Mouse (Mus musculus) right cerebral cortex, postnatal 10 days (tissue): ENCODE measurements around the gene Pcolce.
A peak's percentile ranks its signal among the peaks of the same experiment; 100 is the strongest.
"Not testable (repeated sequence)": the region's sequence is repeated elsewhere in the genome, so short reads cannot be mapped to it uniquely, and the experiment has no call there.

Experiments
- DNase-seq, 2 experiments: peaks; one replicate each; pipeline ENCODE4 v3.0.0; 2021; ENCODE audit warnings: low spot score in 2 of 2

The Pcolce gene

DNA sequence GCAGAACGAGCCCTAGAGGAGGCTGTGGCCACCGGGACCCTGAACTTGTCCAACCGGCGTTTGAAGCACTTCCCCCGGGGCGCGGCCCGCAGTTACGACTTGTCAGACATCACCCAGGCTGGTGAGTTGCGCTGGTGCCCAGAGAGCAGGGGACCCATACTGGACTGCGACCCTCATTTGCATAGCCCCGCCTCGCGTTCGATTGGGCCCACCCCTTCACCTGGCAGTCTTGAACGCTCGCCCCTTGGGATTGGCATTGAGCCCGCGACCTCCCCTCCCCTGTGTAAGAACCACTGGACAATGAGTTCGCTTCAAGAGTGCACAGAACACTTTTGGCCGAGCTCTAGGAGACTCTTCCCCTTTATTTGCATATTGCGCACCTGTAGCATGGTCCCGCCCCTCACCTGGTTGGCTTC lies 15.7 kb upstream of the Pcolce start:
- no peak for DNase-seq

DNA sequence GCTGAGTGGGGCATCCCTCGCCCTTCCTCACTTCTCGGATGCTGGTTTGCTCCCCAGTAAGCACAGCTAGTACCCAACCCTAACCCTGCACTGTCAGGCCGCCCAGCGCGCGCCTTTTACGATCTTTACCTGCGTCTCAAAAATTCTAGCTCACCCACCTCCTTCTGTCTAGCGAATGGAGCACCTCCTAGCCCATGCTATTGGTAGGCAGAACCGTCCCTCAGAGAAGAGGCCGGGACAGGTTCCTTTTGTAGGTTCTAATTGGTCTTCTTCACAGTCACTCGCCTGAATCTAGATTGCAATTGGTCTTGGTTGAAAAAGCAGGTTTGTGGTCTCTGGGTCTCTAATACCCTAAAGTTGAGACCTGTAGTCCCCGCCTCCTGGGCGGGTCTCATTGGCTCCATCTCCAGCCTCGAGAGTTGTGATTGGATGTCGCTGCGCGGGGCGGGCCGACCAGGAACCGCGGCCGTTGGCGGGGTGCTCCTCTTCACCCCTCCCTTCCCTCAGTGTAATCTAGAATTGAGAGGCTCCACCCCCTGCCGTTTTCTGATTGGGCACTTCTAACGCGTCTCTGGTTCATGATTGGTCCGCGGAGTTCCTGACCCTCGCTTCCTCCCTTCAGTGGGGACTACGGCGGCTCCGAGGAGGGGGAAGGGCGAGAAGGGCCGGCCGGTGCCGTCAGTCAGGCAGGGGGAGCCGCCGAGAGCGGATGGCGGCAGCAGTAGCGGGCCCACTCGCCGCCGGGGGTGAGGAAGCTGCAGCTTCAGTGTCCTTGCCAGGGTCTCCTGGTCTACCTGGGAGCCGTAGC lies 15.1 kb upstream of the Pcolce start, which contains the start of the genes Fbxo24, Lrch4 and Gm20605:
TSS of gene Fbxo24 (minus strand) at position 505 of the 808 bp plus-strand sequence.
TSS of gene Lrch4 (plus strand) at position 624 of the 808 bp plus-strand sequence.
TSS of gene Gm20605 (plus strand) at position 678 of the 808 bp plus-strand sequence.
- DNase-seq: peak; percentile 99 to 100

DNA sequence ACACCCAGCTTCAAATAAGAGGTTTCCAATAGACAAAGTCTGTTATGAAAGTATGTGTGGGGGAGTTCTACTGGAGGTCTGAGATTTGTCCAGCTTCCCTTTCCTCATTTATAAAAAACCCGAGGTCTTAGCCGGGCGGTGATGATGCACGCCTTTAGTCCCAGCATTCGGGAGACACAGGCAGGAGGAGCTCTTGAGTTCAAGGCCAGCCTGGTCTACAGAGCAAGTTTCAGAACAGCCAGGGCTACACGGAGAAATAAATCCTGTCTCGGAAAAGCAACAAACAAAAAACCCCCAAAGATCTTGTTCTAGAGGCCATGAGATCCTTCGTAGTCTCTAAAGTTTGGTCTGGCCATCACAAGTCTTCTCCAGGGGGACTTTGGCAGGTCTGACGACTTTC lies 14.4 kb upstream of the Pcolce start:
- no peak for DNase-seq

DNA sequence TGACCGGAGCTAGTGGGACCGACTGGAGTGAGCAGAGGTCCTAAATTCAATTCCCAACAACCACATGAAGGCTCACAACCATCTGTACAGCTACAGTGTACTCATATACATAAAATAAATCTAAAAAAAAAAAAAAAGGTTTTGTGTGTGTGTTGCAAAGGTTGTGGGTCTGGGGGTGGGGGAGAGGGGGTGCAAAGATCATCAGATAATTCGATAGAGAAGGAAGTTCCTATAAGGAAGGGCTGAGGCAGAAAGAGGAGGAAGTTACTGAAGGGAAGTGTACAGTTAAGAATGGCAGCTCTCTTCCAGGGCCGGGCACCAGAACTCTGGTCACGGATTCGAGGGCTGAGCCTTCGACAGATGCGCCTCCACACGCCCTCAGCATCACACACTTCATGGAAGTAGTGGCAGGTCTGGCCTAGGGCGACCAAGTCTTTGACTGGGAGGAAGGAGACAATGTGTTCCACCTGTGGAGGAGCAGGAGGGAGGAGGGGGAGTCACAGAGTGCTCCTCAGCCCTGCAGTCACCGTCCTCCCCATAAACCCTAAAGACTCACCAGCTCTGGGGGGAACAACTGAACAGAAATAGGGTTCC lies 10.4 kb upstream of the Pcolce start:
- no peak for DNase-seq

DNA sequence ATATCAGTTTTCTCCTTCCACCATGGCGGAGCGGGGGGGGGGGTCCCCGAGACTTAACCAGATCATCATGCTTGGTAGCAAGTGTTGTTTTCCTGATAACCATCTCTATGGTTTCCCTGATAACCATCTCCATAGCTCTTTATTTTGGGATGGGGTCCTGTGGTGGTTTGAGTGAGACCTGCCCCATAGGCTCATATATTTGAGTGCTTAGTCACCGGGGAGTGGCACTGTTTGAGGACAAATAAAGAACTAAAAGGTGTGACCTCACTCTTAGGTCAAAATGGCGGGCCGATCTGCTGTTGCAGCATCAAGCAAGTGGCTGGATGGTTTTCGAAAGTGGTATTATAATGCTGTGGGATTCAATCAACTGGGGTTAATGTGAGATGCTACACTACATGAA lies 1.8 kb upstream of the Pcolce start:
- DNase-seq: no peak

DNA sequence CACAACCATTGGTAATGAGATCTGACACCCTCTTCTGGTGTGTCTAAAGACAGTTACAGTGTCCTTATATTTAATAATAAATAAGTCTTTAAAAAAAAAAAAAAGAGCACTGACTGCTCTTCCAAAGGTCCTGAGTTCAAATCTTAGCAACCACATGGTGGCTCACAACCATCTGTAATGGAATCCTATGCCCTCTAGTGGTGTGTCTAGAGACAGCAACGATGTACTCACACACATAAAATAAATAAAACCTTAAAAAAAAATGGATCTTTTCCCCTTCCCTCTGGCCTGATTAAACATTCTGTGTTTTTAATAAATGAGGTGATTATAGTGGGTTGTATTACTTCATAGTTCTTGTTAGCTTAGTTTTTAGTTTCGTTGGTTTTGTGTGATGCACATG lies 1.3 kb upstream of the Pcolce start:
- not testable (repeated sequence) for DNase-seq

DNA sequence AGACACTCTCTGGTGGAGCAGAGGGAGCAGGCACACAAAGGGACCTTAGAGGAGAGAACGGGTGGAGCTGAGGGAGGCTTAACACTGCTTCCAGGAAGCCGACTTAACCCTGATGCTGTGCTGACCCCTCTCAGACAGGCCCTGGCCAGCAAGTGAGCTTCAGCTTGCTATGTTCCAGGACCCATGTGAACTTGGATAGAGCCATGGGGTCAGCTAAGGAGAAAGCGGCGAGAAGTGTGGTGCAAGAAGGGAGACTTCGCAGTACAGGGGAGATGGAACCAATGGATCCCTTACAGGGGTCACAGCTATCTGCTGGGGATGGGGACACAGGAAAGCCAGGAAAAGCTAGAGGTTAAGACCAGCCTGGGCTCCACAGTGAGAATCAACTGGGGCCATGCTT lies 508 bp downstream of the Pcolce start:
- DNase-seq: no peak

DNA sequence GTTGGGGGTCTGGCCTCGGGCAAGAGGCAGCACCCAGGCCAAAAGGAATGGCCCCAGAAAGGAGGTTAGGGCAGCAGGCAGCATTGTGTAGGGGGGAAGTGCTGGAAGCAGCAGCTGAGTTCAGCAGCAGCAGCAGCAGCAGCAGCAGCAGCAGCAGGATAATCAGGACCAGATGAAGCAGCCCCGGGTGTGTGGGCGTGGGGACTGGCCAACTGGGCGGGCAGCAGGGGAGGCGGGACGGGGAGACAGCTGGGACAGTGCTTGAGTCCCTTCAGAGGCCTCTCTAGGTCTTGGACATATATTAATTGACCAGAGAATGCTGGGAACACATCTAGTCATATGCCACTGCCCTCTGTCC lies 2.4 kb downstream of the Pcolce start:
- DNase-seq: no peak

DNA sequence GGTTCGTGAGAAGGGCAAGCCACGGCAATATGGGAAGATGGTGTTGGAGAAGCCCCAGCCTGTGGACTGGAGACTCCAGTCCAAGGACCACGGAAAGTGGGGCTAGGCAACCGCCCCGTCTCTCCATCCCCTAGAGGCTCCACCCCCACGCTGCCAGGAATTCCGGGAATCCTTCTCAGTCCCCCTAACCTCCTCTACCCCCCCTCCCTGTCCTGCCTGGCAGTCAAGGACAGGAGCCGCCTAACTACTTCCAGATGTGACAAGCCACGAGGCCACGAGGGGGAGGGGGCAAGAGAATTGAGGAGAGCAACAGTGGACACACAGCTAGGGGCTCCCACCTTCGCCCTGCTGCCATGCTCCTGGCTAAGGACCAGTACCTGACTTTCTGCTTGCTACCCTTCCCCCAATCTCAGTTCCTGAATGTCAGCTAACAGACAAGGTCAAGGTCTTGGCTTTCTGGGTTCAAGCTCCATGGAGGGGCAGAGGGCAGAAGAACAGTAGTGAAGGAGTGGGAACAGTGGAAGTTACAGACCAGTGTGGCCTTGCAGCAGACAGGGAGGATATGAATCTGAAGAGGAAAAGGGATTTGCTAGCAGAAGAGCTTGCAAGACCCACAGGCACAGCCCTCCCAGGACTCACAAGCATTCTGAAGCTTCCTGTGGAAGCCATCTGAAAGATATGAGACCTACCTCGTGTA lies 2.9 kb downstream of the Pcolce start:
- DNase-seq: no peak

DNA sequence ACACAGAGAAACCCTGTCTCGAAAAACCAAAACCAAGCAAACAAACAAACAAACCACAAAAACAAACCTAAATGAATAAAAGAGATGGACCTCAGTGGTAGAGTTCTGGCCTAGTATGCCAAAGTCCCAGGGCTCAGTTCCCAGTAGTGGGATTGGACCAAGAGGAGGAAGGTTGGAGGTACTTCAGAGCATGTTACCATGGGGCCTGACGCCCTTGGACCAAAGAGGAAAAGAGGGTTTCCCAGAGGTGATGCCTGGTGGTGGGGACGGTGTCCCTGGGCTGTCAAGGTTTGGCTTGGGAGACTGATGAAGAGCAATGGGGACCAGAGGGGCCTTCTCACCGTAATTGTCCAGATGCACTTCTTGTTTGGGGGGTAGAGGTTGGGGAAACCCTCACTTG lies 3.5 kb downstream of the Pcolce start:
- no peak for DNase-seq

DNA sequence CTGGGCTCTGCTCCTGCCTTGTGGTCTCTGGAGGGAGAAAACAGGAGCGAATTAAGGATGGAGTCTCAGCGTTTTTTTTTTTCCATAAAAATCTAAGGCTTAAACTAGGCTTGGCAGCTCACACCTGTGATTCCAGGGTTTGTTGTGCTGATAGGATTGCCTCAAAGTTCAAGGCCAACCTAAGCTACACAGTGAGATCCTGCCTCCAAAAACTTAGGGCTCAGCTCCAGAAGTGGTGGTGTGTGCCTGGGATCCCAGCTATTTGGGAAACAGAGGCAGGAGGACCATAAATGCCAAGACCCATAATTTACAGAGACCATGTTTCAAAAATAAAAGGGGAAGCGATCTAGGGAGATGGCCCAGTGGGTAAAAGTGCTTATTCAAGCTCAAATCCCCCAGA lies 4.3 kb downstream of the Pcolce start:
- DNase-seq: no peak

DNA sequence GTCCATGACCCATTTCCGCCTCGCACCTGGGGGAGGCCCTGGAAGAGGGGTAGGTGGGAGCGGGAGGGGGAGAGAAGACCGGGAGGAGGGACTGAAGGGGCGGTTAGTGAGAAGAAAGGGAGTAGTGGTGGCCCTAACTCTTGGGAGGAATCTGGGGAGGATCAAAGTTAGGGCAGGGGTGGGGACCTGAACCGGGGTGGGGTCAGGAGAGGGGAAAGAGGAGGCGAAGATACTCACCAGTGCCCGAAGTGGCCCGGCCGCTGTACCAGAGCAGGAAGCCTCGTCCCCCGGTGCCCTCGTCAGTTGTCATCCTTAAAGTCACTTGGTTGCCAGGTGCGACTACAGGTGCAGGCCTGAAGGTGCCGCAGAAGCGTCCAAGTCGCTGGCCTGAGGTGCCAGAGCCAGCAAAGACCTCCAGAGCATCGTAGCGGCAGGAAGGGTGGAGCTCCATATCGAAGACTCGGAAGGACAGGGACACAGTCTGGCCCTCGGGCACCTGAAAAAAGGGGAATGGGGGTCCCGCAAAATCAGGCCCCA lies 4.9 kb downstream of the Pcolce start:
- DNase-seq: no peak

DNA sequence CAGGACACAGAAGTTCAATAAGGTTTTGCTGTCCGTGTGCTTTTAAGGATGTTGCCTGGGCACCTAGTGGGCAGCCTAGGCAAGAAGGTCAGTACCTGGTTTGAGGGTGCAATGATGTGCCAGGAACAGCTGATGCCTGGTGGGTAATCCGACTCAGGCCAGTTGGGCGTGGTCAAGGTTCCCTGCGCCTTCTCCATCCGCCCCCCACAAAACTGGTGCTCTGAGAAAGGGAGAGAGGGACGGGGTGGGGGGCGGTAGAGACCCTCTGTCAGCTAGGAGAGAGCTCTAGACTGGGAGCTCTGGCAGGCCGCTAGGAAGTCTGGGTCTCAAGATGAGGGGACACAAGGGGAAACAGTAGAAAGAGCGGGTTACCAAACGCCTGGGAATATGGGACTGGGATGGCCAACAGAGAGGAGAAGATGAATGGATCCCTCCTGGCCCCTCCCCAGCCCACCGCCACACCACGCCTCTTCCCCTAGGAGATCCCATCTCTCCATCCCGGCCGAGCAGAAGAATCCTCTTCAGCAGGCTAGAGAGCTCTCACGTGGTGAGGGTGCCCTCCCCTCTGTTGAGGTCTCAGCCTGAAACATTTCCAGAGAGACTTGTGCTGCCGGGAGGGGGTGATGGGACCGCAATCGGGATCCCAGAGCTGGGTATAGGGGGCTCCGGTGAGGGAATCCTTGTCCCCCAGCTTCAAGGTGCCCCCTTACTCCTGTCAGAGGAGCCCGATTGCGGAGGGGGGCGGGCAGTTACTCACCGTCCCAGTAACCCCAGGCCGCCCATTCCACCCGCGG lies 5.5 kb downstream of the Pcolce start:
- DNase-seq: no peak

DNA sequence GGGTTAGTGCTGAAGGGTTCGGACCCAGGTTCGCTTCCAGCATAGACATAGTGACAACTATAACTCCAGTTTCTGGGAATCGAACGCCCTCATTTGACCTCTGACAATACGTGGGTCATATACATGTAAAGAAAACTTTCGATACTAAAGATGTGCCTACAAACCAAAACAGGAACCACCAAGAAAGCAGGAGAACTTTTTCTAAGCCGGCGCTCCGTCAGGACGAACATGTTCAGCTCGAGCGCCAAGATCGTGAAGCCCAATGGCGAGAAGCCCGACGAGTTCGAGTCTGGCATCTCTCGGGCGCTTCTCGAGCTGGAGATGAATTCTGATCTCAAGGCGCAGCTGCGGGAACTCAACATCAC lies 12.2 kb downstream of the Pcolce start:
- DNase-seq: no peak

DNA sequence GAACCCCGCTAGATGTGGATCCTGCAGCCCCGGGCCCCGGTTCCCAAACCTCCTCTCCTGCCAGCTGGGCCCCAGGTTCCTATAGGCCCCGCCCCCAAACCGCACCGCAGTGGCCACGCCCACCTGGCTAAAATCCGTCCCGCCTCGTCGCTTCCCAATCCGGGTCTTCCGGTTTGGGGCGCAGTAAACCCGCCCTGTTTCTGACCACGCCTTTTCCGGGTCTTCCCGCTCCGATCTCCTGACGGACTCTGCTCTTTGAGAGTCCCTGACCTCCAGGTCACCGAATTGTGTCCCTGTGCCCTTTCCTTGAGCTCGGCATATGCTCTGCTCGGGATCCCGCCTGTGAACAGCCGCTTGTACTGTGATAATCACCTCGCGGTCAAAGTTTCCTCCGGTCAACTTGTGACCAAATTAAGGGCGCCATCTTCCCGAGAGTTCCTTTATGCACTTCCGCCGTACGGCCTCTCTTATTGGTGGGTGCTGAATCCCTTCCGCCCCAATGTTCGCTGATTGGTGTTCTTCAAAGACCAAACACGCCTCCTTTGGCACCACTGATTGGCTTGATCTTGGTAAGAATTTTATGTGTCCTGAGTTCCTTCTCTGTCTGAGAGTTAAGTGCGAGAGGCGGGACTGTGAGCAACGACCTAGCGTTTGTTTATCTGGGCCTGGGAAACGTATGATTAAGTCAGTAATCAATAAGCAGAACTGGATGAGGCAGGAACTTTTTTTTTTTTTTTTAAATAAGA lies 12.8 kb downstream of the Pcolce start, which contains the start of gene Mospd3:
TSS of gene Mospd3 (minus strand) at position 440 of the 746 bp plus-strand sequence.
- DNase-seq: peak; percentile 97

DNA sequence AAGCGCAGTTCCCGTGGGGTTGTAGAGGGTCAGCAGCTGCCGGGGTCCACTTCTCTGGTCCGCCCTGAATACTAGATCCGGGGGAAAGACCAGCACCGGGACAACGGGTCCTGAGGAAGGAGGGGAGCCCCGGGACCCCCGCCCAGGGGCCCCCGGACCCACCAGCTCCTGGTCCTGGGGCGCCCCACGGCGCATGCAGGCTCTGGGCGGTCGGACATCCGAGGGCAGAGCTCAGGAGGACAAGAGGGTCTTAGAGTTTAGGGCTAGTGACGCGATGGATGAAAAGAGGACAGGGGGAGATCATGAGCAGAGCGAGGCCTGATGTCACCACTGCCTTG lies 13.3 kb downstream of the Pcolce start:
- peak in 1 of 2 experiments; percentile 45 for DNase-seq

DNA sequence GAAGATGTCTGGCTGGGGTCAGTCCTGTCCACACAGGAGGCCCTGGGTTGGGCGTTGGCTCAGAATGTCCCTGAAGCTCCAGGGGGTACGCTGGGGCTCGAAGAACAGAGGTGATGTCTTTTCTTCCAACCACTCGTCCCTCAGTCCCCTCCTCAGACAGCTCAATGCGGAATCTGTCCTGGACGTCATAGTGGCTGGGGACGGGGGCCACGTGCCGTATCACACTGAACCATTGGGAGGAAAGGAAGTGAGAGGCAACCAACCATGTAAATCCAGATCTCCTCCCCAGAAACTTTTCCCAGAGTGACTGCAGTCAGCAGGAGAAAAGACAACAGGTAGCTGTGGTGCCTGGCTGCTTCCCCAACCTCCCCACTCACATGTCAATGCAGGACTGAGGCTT lies 14.0 kb downstream of the Pcolce start:
- no peak for DNase-seq

DNA sequence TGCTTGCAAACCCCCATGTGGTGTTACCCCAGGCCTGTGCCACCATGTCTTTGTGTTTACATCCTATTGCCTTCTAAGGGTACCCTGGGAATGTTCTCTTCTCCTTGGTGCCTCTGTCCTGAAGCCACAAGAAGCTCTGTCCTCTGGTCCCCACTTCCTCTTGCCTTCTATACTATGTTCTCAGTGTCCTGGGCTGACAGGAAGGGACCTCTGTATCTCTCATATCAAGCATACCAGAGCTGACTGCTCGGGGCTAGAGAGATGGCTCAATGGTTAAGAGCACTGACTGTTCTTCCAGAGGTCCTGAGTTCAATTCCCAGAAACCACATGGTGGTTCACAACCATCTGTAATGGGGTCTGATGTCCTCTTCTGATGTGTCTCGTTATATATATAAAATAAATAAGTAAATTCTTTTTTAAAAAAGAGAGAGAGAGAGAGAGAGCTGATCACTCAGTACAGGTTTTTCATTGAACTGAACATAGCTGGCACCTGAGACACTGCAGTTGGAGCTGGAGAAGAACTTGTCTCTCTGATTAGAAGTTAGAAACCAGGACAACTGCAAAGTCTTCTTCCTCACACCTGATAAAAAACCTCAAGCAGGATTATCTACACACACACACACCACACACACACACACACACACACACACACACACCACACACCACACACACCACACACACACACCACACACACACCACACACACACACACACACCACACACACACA lies 15.3 kb downstream of the Pcolce start:
- no peak for DNase-seq

DNA sequence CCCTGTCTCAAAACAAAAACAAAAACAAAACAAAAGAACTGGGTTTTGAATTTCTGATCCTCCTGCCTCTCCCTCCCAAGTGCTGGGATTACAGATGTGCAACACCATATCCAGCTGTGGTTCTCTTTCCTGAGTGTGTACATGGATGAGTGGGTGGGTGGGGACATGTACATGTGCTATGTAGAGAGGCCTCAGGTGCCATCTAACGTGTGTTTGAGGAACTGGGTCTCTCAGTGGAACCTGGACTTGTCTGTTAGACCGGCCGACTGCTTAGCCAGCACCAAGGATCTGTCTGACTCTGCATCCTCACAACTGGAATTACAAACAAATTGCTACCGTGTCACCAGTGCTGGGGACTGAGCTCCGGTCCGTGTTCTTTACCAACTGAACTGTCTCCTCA lies 16.0 kb downstream of the Pcolce start:
- no peak for DNase-seq

DNA sequence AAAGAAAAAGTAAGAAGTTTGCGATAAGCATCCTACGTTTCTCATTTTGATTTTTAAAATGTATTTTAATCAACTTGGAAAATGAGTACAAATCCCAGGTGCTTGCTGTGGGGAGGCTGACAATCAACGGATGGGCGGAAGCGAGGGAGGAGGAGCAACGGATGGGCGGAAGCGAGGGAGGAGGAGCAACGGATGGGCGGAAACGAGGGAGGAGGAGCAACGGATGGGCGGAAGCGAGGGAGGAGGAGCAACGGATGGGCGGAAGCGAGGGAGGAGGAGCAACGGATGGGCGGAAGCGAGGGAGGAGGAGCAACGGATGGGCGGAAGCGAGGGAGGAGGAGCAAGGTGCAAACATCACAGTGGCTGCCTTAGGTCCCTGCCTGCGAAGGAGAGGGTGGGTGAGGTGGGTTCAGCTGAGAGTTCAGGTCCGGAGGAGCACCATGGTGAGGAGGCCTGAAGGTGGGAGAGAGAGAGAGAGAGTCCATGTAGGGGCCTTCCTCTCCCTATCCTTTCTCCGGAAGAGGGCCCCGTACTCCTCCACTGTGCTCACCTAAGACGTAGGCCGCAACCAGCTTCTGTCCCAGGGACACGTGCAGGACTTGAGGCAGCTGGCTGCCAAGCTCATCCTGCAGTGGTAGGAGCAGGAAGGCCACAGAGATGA lies 16.9 kb downstream of the Pcolce start:
- DNase-seq: no peak
